Mouse (Mus musculus): ENCODE data around the gene Mob3b. TPM values are rescaled to one million over a fixed set of nuclear protein-coding genes. Genes with fewer than 3 reads are reported as not detected.

Gene Mob3b
- polyA plus RNA-seq, 1 experiment from 2014 or later: 29.5 TPM

- Histone ChIP-seq H3K27me3 (replicated peaks) (no peaks in the 10 kb centered on the region), H3K4me1 (peaks cover 3% of the 10 kb centered on the region; the same call in 1 of the 2 replicates), H3K9me3 (no peaks in the 10 kb centered on the region), H3K4me3 (replicated peaks) (no peak overlapping the region), H3K36me3 (no peaks in the 10 kb centered on the region; the same call in 1 of the 2 replicates), H3K4me2 (no peak overlapping the region), H3K9ac (no peak overlapping the region), H3K27ac (no peak overlapping the region)
- 61% methylated on average over 7 of the region's 7 CpGs for WGBS
- no peak for ATAC-seq (ENCODE audit: insufficient read depth, low FRiP score, low read depth)
Observed at GRCm38 (mm10) chr4:35086067-35086700, 71.1 kb downstream of the Mob3b start.

GRCm38 (mm10) chr4:35084060-35084459, 73.2 kb downstream of the Mob3b start:
- Histone ChIP-seq H3K27me3 (replicated peaks) (no peaks in the 10 kb centered on the region), H3K9me3 (no peaks in the 10 kb centered on the region), H3K9ac (no peak overlapping the region), H3K4me1 (no peaks in the 10 kb centered on the region), H3K4me3 (replicated peaks) (no peak overlapping the region), H3K36me3 (no peaks in the 10 kb centered on the region; the same call in 1 of the 2 replicates), H3K4me2 (no peak overlapping the region), H3K27ac (no peak overlapping the region)
- 88% methylated on average over 8 of the region's 8 CpGs for WGBS
- ATAC-seq (ENCODE audit: insufficient read depth, low FRiP score, low read depth): no peak

GRCm38 (mm10) chr4:35082476-35083114, 74.7 kb downstream of the Mob3b start:
- Histone ChIP-seq H3K36me3 (no peaks in the 10 kb centered on the region; the same call in 1 of the 2 replicates), H3K9me3 (no peaks in the 10 kb centered on the region), H3K4me1 (no peaks in the 10 kb centered on the region), H3K9ac (no peak overlapping the region), H3K4me2 (no peak overlapping the region), H3K27me3 (replicated peaks) (no peaks in the 10 kb centered on the region), H3K27ac (no peak overlapping the region), H3K4me3 (replicated peaks) (no peak overlapping the region)
- 77% methylated on average over 10 of the region's 10 CpGs for WGBS
- no peak for ATAC-seq (ENCODE audit: insufficient read depth, low FRiP score, low read depth)

GRCm38 (mm10) chr4:35080285-35080684, 77.0 kb downstream of the Mob3b start:
- no peak overlapping the region for H3K27ac ChIP-seq
- WGBS: 85% methylated on average over 6 of the region's 6 CpGs
- H3K9me3 ChIP-seq: no peaks in the 10 kb centered on the region
- no peak overlapping the region for H3K4me2 ChIP-seq
- no peak for ATAC-seq (ENCODE audit: insufficient read depth, low FRiP score, low read depth)
- H3K4me1 ChIP-seq: no peaks in the 10 kb centered on the region
- H3K36me3 ChIP-seq: no peaks in the 10 kb centered on the region; the same call in 1 of the 2 replicates
- H3K4me3 ChIP-seq (replicated peaks): no peak overlapping the region
- no peak overlapping the region for H3K9ac ChIP-seq
- no peaks in the 10 kb centered on the region for H3K27me3 ChIP-seq (replicated peaks)

- no peak overlapping the region for H3K9ac ChIP-seq
- H3K4me2 ChIP-seq: no peak overlapping the region
- no peaks in the 10 kb centered on the region for H3K9me3 ChIP-seq
- 47% methylated on average over 4 of the region's 4 CpGs for WGBS
- H3K4me3 ChIP-seq (replicated peaks): no peak overlapping the region
- no peak for ATAC-seq (ENCODE audit: insufficient read depth, low FRiP score, low read depth)
- no peaks in the 10 kb centered on the region for H3K27me3 ChIP-seq (replicated peaks)
- peaks cover 9% of the 10 kb centered on the region; the same call in 1 of the 2 replicates for H3K4me1 ChIP-seq
- no peak overlapping the region for H3K27ac ChIP-seq
- H3K36me3 ChIP-seq: no peaks in the 10 kb centered on the region
Observed at GRCm38 (mm10) chr4:35068739-35069138, 88.5 kb downstream of the Mob3b start.

GRCm38 (mm10) chr4:35066163-35066562, 91.1 kb downstream of the Mob3b start:
- Histone ChIP-seq H3K4me2 (no peak overlapping the region), H3K4me1 (peaks cover 9% of the 10 kb centered on the region; the same call in 1 of the 2 replicates), H3K27ac (no peak overlapping the region), H3K36me3 (no peaks in the 10 kb centered on the region), H3K4me3 (replicated peaks) (no peak overlapping the region), H3K27me3 (replicated peaks) (no peaks in the 10 kb centered on the region), H3K9me3 (no peaks in the 10 kb centered on the region), H3K9ac (no peak overlapping the region)
- WGBS: 74% methylated on average over 4 of the region's 4 CpGs
- no peak for ATAC-seq (ENCODE audit: insufficient read depth, low FRiP score, low read depth)

GRCm38 (mm10) chr4:35065075-35065838, 92.0 kb downstream of the Mob3b start:
- Histone ChIP-seq H3K4me3 (replicated peaks) (no peak overlapping the region), H3K9ac (no peak overlapping the region), H3K4me2 (no peak overlapping the region), H3K27me3 (replicated peaks) (no peaks in the 10 kb centered on the region), H3K36me3 (no peaks in the 10 kb centered on the region), H3K27ac (peak overlapping the region; percentile 57), H3K4me1 (peaks cover 9% of the 10 kb centered on the region; the same call in 1 of the 2 replicates), H3K9me3 (no peaks in the 10 kb centered on the region)
- 42% methylated on average over 15 of the region's 15 CpGs for WGBS
- no peak for ATAC-seq (ENCODE audit: insufficient read depth, low FRiP score, low read depth)

- no peak overlapping the region for H3K9ac ChIP-seq
- H3K4me3 ChIP-seq (replicated peaks): no peak overlapping the region
- no peak overlapping the region for H3K27ac ChIP-seq
- no peak for ATAC-seq (ENCODE audit: insufficient read depth, low FRiP score, low read depth)
- H3K4me1 ChIP-seq: peaks cover 9% of the 10 kb centered on the region; the same call in 1 of the 2 replicates
- no peak overlapping the region for H3K4me2 ChIP-seq
- H3K27me3 ChIP-seq (replicated peaks): no peaks in the 10 kb centered on the region
- H3K36me3 ChIP-seq: no peaks in the 10 kb centered on the region
- WGBS: 58% methylated on average over 7 of the region's 7 CpGs
- H3K9me3 ChIP-seq: no peaks in the 10 kb centered on the region
Observed at GRCm38 (mm10) chr4:35063146-35063719, 94.1 kb downstream of the Mob3b start.

- Histone ChIP-seq H3K4me1 (peaks cover 9% of the 10 kb centered on the region; the same call in 1 of the 2 replicates), H3K4me2 (no peak overlapping the region), H3K4me3 (replicated peaks) (no peak overlapping the region), H3K27ac (0 out of 2 replicates have a peak overlapping the region, but pooled peaks have one; percentile 1), H3K9me3 (no peaks in the 10 kb centered on the region), H3K36me3 (no peaks in the 10 kb centered on the region), H3K27me3 (replicated peaks) (no peaks in the 10 kb centered on the region), H3K9ac (no peak overlapping the region)
- 59% methylated on average over 1 of the region's 1 CpGs for WGBS
- ATAC-seq (ENCODE audit: insufficient read depth, low FRiP score, low read depth): no peak
Observed at GRCm38 (mm10) chr4:35060964-35061363, 96.3 kb downstream of the Mob3b start.

GRCm38 (mm10) chr4:35060401-35060800, 96.9 kb downstream of the Mob3b start:
- Histone ChIP-seq H3K4me3 (replicated peaks) (no peak overlapping the region), H3K27ac (no peak overlapping the region), H3K4me1 (peaks cover 8% of the 10 kb centered on the region; the same call in 1 of the 2 replicates), H3K9ac (no peak overlapping the region), H3K27me3 (replicated peaks) (no peaks in the 10 kb centered on the region), H3K36me3 (no peaks in the 10 kb centered on the region), H3K9me3 (no peaks in the 10 kb centered on the region), H3K4me2 (no peak overlapping the region)
- no peak for ATAC-seq (ENCODE audit: insufficient read depth, low FRiP score, low read depth)
- 58% methylated on average over 3 of the region's 3 CpGs for WGBS

GRCm38 (mm10) chr4:35054362-35054761, 102.9 kb downstream of the Mob3b start:
- H3K9me3 ChIP-seq: no peaks in the 10 kb centered on the region
- H3K9ac ChIP-seq: no peak overlapping the region
- H3K27me3 ChIP-seq (replicated peaks): no peaks in the 10 kb centered on the region
- 0 out of 2 replicates have a peak, but pooled peaks cover 24% of the 10 kb centered on the region for H3K4me1 ChIP-seq
- H3K4me3 ChIP-seq (replicated peaks): no peak overlapping the region
- no peak overlapping the region for H3K27ac ChIP-seq
- WGBS: 62% methylated on average over 2 of the region's 2 CpGs
- no peak overlapping the region for H3K4me2 ChIP-seq
- no peaks in the 10 kb centered on the region for H3K36me3 ChIP-seq
- ATAC-seq (ENCODE audit: insufficient read depth, low FRiP score, low read depth): no peak
